Mouse (Mus musculus): ENCODE data around the gene Sbk3.
A peak's percentile ranks its signal among the peaks of the same experiment; 100 is the strongest.

Sbk3 gene

GRCm38 (mm10) chr7:4993347-4993998 lies 22.5 kb upstream of the Sbk3 start:
- DNase-seq: peak; percentile 17 to 35

- DNase-seq: no peak
Measured at GRCm38 (mm10) chr7:4988250-4988649, 17.3 kb upstream of the Sbk3 start.

GRCm38 (mm10) chr7:4976832-4977231 lies 5.9 kb upstream of the Sbk3 start:
- DNase-seq: no peak

- DNase-seq: no peak
Measured at GRCm38 (mm10) chr7:4975455-4975854, 4.5 kb upstream of the Sbk3 start.

GRCm38 (mm10) chr7:4972321-4973047 lies 1.5 kb upstream of the Sbk3 start:
- no peak for DNase-seq

- DNase-seq: no peak
Measured at GRCm38 (mm10) chr7:4971710-4972109, 742 bp upstream of the Sbk3 start.

GRCm38 (mm10) chr7:4964988-4965387 lies 6.0 kb downstream of the Sbk3 start:
- DNase-seq: no peak

GRCm38 (mm10) chr7:4964272-4964671 lies 6.7 kb downstream of the Sbk3 start, which contains the start of gene Sbk2:
Sbk2 (minus strand) TSS chr7:4964406.
- peak; percentile 21 to 41 for DNase-seq

- no peak for DNase-seq
Measured at GRCm38 (mm10) chr7:4963527-4963926, 7.4 kb downstream of the Sbk3 start.

GRCm38 (mm10) chr7:4957361-4957760 lies 13.6 kb downstream of the Sbk3 start:
- DNase-seq: no peak

GRCm38 (mm10) chr7:4953815-4954445 lies 17.0 kb downstream of the Sbk3 start:
- no peak for DNase-seq

GRCm38 (mm10) chr7:4950561-4951342 lies 20.2 kb downstream of the Sbk3 start:
- no peak for DNase-seq

- no peak for DNase-seq
Measured at GRCm38 (mm10) chr7:4948386-4948785, 22.6 kb downstream of the Sbk3 start.

GRCm38 (mm10) chr7:4947855-4948254 lies 23.1 kb downstream of the Sbk3 start:
- DNase-seq: no peak

GRCm38 (mm10) chr7:4943223-4943815 lies 27.6 kb downstream of the Sbk3 start:
- peak; percentile 96 to 99 for DNase-seq

GRCm38 (mm10) chr7:4942673-4943072 lies 28.3 kb downstream of the Sbk3 start:
- no peak for DNase-seq

GRCm38 (mm10) chr7:4940068-4940479 lies 30.9 kb downstream of the Sbk3 start:
- DNase-seq: peak; percentile 82 to 86

GRCm38 (mm10) chr7:4938456-4938855 lies 32.5 kb downstream of the Sbk3 start:
- peak; percentile 79 to 82 for DNase-seq

- DNase-seq: no peak
Measured at GRCm38 (mm10) chr7:4937392-4937791, 33.6 kb downstream of the Sbk3 start.

GRCm38 (mm10) chr7:4936832-4937231 lies 34.1 kb downstream of the Sbk3 start:
- DNase-seq: no peak

GRCm38 (mm10) chr7:4934160-4934914 lies 36.6 kb downstream of the Sbk3 start:
- no peak for DNase-seq

- no peak for DNase-seq
Measured at GRCm38 (mm10) chr7:4933103-4933502, 37.9 kb downstream of the Sbk3 start.
